Mouse (Mus musculus): Measurements from ENCODE around the gene Uba52.

Uba52 gene

GRCm38 (mm10) chr8:70510228-70510915 is at the start of gene Uba52:
Uba52 (minus strand) TSS chr8:70510801.
- peak; percentile 97 for DNase-seq (ENCODE audit: low read depth, low spot score)

DNA sequence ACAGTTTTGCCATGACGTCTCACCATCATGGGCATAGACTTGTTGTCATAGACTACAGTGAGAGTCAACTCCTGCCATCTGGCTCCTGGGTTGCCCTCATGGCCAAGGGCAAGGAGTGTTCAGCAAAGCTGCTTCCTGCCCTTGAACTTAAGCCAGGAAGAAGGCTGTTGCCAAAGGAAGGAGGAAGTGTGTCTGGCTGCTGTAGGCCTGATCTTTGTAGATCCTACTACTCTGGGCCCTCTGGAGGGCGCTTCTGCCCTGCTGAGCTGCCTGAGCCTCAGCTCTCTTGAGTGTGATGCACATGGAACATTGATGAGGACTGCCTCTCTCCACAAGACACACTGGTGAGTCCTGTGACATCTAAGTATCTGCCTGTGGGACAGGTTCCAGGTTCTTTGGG is 49.5 kb upstream of the Uba52 start:
- DNase-seq (ENCODE audit: low read depth, low spot score), result no peak

DNA sequence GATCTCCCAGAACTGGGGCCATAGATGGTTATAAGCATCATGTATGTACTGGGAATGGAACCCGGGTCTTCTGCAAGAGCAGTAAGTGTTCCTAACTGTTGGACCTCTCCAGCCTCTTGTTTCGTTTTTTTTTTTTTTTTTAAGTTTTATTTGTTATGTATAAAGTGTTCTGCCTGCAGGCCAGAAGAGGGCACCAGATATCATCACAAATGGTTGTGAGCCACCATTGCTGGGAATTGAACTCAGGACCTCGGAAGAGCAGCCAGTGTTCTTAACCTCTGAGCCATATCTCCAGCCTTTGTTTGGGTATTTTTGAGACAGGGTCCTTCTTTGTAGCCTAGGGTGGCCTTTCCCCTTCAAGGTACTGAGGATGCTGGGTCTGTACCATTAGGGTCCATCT is 48.4 kb upstream of the Uba52 start:
- no peak for DNase-seq (ENCODE audit: low read depth, low spot score)

- DNase-seq (ENCODE audit: low read depth, low spot score), result no peak
Observed at GRCm38 (mm10) chr8:70558334-70558733, 47.7 kb upstream of the Uba52 start.

GRCm38 (mm10) chr8:70555079-70555747 is 44.6 kb upstream of the Uba52 start:
- DNase-seq (ENCODE audit: low read depth, low spot score), result no peak

DNA sequence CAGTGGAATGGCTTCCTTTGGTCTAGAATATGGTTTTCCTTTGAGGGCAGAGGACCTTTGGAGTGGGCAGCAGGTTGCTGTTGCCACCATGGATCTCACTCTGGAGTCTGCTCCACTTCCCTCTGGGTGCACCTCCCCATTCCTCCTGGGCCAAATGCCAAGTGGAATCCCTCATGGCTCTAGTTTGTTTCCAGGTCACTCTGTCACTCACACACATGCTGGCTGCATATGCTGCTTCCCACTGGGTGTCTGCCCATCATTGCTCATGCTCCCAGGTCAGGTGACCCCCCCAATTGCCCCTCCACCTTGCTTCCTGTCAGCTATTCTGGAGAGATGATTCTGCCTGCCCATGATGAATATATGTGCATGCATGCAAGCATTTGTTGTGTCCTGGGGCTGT is 43.1 kb upstream of the Uba52 start:
- no peak for DNase-seq (ENCODE audit: low read depth, low spot score)

DNA sequence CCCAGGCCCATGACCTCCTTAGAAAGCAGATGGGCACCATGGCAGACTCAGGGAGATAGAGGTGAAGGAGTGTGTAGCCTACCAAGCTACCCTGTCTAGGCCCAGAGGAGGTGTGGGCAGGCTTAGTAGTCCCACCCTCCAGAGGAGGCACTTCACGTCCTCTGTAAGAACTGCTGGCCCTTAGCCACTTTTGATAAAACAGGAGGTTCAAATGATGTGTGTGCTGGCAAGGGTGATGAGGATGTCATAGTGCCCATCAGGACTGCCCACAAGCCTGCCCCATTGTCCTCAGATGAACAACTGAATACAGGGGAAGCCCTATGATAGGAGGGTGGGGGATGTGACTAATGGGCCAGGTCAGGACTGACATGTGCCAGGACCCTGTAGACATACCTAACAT is 42.2 kb upstream of the Uba52 start:
- DNase-seq (ENCODE audit: low read depth, low spot score), result no peak

- DNase-seq (ENCODE audit: low read depth, low spot score), result no peak
Observed at GRCm38 (mm10) chr8:70551558-70552161, 41.1 kb upstream of the Uba52 start.

DNA sequence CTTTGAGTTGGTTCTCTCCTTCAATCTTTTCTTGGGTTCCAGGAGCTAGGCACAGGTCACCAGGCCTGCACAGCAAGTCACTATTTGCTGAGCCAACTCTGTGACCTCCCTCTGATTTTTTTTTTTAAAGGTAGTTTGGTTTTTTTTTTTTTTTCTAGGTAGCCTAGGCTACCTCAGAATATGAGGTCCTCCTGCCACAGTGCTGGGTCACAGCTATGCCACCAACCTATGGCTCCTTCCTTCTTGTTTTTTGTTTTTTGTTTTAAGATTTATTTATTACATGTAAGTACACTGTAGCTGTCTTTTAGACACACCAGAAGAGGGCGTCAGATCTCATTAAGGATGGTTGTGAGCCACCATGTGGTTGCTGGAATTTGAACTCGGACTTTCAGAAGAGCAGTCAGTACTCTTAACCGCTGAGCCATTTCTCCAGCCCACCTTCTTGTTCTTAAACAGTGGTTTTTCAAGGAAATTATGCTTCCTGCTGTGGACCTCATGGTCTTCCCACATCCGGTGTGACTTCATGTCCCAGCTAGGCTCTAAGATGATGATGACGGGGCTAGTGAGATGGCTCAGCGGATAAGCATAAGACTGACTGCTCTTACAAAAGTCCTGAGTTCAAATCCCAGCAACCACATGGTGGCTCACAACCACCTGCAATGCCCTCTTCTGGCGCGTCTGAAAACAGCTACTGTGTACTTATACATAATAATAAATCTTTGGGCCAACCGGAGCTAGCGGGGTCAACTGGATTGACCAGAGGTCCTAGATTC is 39.0 kb upstream of the Uba52 start:
- DNase-seq (ENCODE audit: low read depth, low spot score), result no peak

- DNase-seq (ENCODE audit: low read depth, low spot score), result no peak
Observed at GRCm38 (mm10) chr8:70547762-70548161, 37.2 kb upstream of the Uba52 start.

DNA sequence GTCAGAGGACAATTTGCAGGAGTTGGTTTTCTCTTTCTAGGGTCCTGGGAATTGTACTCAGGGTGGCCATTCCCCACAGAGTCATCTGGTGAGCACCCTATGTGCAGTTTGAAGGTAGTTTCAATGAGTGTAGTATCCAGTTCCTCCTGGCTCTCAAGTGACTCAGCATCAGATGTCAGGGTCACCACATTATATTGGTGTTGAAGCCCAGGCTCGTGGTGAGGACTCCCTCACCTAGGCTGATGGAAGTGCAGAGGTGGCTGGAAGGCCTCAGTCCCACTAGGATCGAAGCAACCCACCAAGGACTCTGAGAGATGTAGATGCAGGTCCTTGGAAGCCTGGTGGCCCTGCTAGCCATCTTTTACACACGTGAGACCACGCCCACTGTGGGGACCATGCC is 35.8 kb upstream of the Uba52 start:
- no peak for DNase-seq (ENCODE audit: low read depth, low spot score)

DNA sequence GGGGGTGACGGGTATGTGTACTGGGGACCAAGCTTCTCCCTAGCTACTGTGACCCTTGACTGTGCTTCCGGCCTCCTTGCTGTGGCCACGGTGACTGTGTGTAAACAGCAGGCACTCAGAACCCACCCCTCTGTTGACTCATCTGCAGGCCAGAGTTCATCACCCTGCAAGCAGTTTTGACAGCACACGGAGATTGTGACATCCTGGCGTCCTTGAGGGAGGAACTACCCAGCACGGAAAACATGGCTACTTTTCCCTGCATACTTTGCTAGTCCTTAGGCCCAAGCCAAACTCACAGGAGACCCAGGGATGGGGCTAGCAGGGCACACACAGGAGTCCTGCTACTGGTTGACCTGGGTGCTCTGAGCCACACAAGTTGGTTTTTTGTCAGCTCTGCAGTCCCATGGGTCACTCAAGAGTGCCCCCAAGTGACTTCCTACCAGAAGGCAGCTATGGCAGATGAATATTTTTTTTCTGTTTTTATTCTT is 33.6 kb upstream of the Uba52 start:
- DNase-seq (ENCODE audit: low read depth, low spot score), result no peak

GRCm38 (mm10) chr8:70541081-70541480 is 30.5 kb upstream of the Uba52 start:
- no peak for DNase-seq (ENCODE audit: low read depth, low spot score)

DNA sequence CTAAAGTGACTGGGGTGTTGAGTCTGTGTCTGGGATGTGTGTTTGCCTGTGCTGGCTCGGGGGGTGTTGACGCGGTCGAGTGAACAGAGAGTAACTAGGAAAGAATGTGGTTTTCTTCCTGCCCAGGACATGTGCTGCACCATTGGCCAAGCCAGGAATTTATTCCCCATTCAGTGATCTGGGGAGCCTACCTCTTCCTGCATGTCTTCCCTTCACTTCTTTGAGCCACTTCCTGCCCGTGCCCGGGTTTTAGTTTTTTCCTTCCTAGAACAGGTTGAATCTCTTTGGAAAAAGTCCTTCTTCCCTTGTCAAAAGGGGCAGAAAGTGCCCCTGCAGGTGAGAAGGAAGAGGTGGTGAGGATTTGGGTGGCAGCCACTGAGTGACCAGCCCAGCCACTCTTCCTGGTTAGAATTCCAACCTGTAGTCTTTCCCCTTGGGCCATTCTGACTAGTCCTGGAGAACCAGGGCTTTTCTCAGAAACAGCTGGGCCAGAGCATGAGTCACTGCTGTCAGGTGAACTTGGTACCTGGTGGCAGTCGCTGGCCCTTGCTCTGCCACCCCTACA is 30.0 kb upstream of the Uba52 start:
- no peak for DNase-seq (ENCODE audit: low read depth, low spot score)

- no peak for DNase-seq (ENCODE audit: low read depth, low spot score)
Observed at GRCm38 (mm10) chr8:70540013-70540506, 29.5 kb upstream of the Uba52 start.

- peak; percentile 95 for DNase-seq (ENCODE audit: low read depth, low spot score)
Observed at GRCm38 (mm10) chr8:70539077-70539813, 28.6 kb upstream of the Uba52 start, which contains the start of gene Ell. Ell (plus strand) TSS chr8:70539457.

DNA sequence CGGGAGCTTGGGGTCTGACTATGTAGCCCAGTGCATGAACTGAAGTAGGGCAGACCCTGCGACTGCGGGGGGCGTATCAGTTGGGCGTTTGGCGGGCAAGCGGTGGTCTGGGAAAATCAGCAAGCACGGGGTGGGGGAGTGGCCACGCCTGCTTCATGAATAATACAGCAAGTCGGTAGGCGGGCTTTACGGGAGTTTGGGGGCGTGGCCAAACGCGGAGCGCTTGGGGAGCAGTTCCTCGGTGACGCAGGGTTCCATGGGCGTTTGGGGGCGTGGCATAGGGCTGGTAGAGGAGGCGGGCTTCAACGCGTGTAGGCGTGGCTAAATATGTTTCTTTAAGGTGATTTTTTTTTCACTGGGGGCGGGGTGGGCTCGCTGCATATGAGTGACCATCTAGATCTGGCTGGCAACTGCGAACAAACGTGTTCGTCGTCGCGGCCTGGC is 28.1 kb upstream of the Uba52 start:
- DNase-seq (ENCODE audit: low read depth, low spot score), result peak; percentile 99

- DNase-seq (ENCODE audit: low read depth, low spot score), result no peak
Observed at GRCm38 (mm10) chr8:70538024-70538579, 27.5 kb upstream of the Uba52 start.

DNA sequence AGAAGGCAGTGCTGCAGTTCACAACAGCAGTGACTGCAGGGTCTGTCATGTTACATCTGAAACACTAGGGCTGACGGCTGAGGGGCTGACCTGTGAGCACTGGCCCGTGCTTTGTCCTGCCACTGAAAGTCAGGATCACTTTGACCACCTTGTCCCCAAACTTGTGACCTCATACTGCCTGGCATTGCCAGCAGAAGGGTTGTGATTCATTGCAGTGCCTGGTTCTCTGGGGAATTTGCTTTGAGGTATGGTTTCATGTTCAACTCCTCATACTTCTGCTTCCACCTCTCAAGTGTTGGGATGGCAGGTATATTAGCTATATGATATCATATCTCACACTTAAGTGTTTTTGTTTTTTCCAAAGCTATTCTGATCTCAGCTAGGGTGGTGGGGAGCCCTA is 25.1 kb upstream of the Uba52 start:
- no peak for DNase-seq (ENCODE audit: low read depth, low spot score)

DNA sequence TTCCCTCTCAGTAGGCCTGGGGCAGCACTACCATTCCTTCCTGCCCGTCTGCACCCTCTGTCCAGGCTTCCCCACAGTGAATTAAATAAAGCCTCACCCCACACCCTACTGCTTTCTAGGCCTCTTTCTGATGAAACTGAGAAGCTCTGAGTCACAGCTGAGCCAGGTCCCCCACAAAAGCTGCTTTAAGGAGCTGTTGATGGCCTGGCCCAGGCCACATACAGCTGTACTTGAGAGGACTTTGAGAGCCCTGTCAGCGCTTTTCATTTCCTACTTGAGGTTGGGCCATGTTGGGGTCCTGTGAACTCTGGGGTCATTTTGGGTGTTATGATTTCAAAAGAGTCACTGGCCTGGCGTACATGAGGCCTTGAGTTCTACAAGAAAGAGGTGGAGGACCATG is 24.6 kb upstream of the Uba52 start:
- no peak for DNase-seq (ENCODE audit: low read depth, low spot score)

Data from retina, postnatal 7 days (tissue).